ENCODE assay signal across 15 mouse cellular contexts in genomic region chr15:80095596-80095995, GRCm38 (mm10). TPM values are rescaled to one million over a fixed set of nuclear protein-coding genes. Genes with fewer than 3 reads are reported as not detected.
DNase-seq lines count a peak whose midpoint lies in the region; ATAC-seq and TF ChIP-seq lines count a peak whose summit lies in the region.
"Had no signal": no experiment of that assay in that cellular context is flagged by ENCODE, and none has a peak within 500 bp of the region (broad histone marks: within the 10 kb centered on the region; RNA-seq: fewer than 3 reads in every experiment).

No protein-coding gene starts in this region.

- H3K36me3 ChIP-seq in liver, embryonic 14.5 days (replicated peaks; ENCODE audit: control insufficient read depth, insufficient read depth, low read depth) = no peaks in the 10 kb centered on the region
- H3K36me3 ChIP-seq in liver, postnatal 0 days (replicated peaks; ENCODE audit: insufficient read depth, low read length) = no peaks in the 10 kb centered on the region
- H3K36me3 ChIP-seq in intestine, embryonic 14.5 days (ENCODE audit: control insufficient read depth, insufficient read depth, low read length) = no peaks in the 10 kb centered on the region
- no peaks in the 10 kb centered on the region for H3K36me3 ChIP-seq in stomach, postnatal 0 days (ENCODE audit: control insufficient read depth, insufficient read depth, low read length)
- no peaks in the 10 kb centered on the region for H3K36me3 ChIP-seq in thymus, adult 2 months (ENCODE audit: control insufficient read depth, insufficient read depth, low read length)
- H3K36me3 ChIP-seq: heart, embryonic 15.5 days; hindbrain, embryonic 13.5 days; lung, embryonic 15.5 days; midbrain, embryonic 15.5 days had no signal

- H3K27me3 ChIP-seq in liver, embryonic 14.5 days (ENCODE audit: control insufficient read depth, insufficient read depth, low read length) = no peaks in the 10 kb centered on the region; the same call in 1 of the 2 replicates
- H3K27me3 ChIP-seq in liver, postnatal 0 days (ENCODE audit: insufficient read depth, low read length) = peaks cover 14% of the 10 kb centered on the region
- peaks cover 27% of the 10 kb centered on the region for H3K27me3 ChIP-seq in intestine, embryonic 14.5 days (replicated peaks; ENCODE audit: control insufficient read depth, insufficient read depth, low read length)
- no peaks in the 10 kb centered on the region for H3K27me3 ChIP-seq in stomach, postnatal 0 days (ENCODE audit: control insufficient read depth, insufficient read depth, low read length)
- no peaks in the 10 kb centered on the region; the same call in 1 of the 2 replicates for H3K27me3 ChIP-seq in thymus, adult 2 months (ENCODE audit: control insufficient read depth, insufficient read depth, low read length)
- H3K27me3 ChIP-seq: midbrain, embryonic 15.5 days had no signal

- no peak overlapping the region; the same call in 1 of the 2 replicates for H3K9ac ChIP-seq in liver, embryonic 14.5 days (replicated peaks)
- no peak overlapping the region for H3K9ac ChIP-seq in liver, postnatal 0 days (replicated peaks)
- no peak overlapping the region for H3K9ac ChIP-seq in intestine, embryonic 14.5 days (ENCODE audit: low read length)
- no peak overlapping the region for H3K9ac ChIP-seq in stomach, postnatal 0 days (ENCODE audit: low read length)
- H3K9ac ChIP-seq: heart, embryonic 15.5 days; hindbrain, embryonic 13.5 days; lung, embryonic 15.5 days; midbrain, embryonic 15.5 days had no signal

- no peak for TF ChIP-seq POLR2A in thymus, adult 2 months (IDR thresholded peaks at IDR 0.05; ENCODE audit: control insufficient read depth, extremely low read depth, insufficient read depth, low read length, poor library complexity)

- WGBS in liver, embryonic 14.5 days (ENCODE audit: insufficient replicate concordance) = 62% methylated on average over 1 of the region's 1 CpGs
- WGBS in liver, postnatal 0 days (ENCODE audit: insufficient replicate concordance) = 85% methylated on average over 1 of the region's 1 CpGs
- WGBS in intestine, embryonic 14.5 days = 47% methylated on average over 1 of the region's 1 CpGs
- WGBS in stomach, postnatal 0 days = 40% methylated on average over 1 of the region's 1 CpGs
- WGBS in thymus, adult 2 months = 92% methylated on average over 1 of the region's 1 CpGs

- ATAC-seq in liver, embryonic 14.5 days (ENCODE audit: insufficient read depth) = no peak
- no peak for ATAC-seq in liver, postnatal 0 days
- ATAC-seq in intestine, embryonic 14.5 days (replicated peaks; ENCODE audit: low FRiP score, low TSS enrichment, low read depth) = peak; percentile 45
- ATAC-seq in stomach, postnatal 0 days (ENCODE audit: low FRiP score, low TSS enrichment) = peak; percentile 81
- ATAC-seq: midbrain, embryonic 15.5 days had no signal

- H3K27ac ChIP-seq in liver, embryonic 14.5 days = peak overlapping the region; percentile 91
- no peak overlapping the region for H3K27ac ChIP-seq in liver, postnatal 0 days (ENCODE audit: low read depth)
- no peak overlapping the region for H3K27ac ChIP-seq in intestine, embryonic 14.5 days (ENCODE audit: low read depth)
- H3K27ac ChIP-seq in stomach, postnatal 0 days (replicated peaks) = peak overlapping the region; percentile 88
- H3K27ac ChIP-seq in thymus, adult 2 months (ENCODE audit: control insufficient read depth, insufficient read depth, low read length) = no peak overlapping the region
- H3K27ac ChIP-seq: heart, embryonic 15.5 days; hindbrain, embryonic 13.5 days; lung, embryonic 15.5 days; midbrain, embryonic 15.5 days had no signal

- no peak for TF ChIP-seq EP300 in liver, embryonic 14.5 days (IDR thresholded peaks at IDR 0.05; ENCODE audit: low read depth)
- TF ChIP-seq EP300 in liver, postnatal 0 days (IDR thresholded peaks at IDR 0.05; ENCODE audit: low read depth) = no peak
- no peak for TF ChIP-seq EP300 in stomach, postnatal 0 days (optimal IDR thresholded peaks at IDR 0.05)

- H3K4me2 ChIP-seq in liver, embryonic 14.5 days (ENCODE audit: low read depth) = peak overlapping the region; percentile 69
- H3K4me2 ChIP-seq in liver, postnatal 0 days (ENCODE audit: low read depth, low read length) = no peak overlapping the region
- no peak overlapping the region for H3K4me2 ChIP-seq in intestine, embryonic 14.5 days (ENCODE audit: low read length)
- H3K4me2 ChIP-seq in stomach, postnatal 0 days (replicated peaks; ENCODE audit: low read depth) = no peak overlapping the region
- H3K4me2 ChIP-seq: heart, embryonic 15.5 days; hindbrain, embryonic 13.5 days; lung, embryonic 15.5 days; midbrain, embryonic 15.5 days had no signal

- no peaks in the 10 kb centered on the region for H3K9me3 ChIP-seq in liver, embryonic 14.5 days (ENCODE audit: control insufficient read depth, low read length)
- no peaks in the 10 kb centered on the region for H3K9me3 ChIP-seq in liver, postnatal 0 days (ENCODE audit: low read length)
- H3K9me3 ChIP-seq in intestine, embryonic 14.5 days (ENCODE audit: control insufficient read depth, low read length) = no peaks in the 10 kb centered on the region
- H3K9me3 ChIP-seq in stomach, postnatal 0 days (ENCODE audit: control insufficient read depth, low read length) = no peaks in the 10 kb centered on the region
- H3K9me3 ChIP-seq: heart, embryonic 15.5 days; hindbrain, embryonic 13.5 days; lung, embryonic 15.5 days; midbrain, embryonic 15.5 days had no signal

- no peak overlapping the region for H3K4me3 ChIP-seq in liver, embryonic 14.5 days (ENCODE audit: insufficient read depth in 1 of 2, low read depth in 2 of 2, low read length in 2 of 2)
- H3K4me3 ChIP-seq in liver, postnatal 0 days (ENCODE audit: low read depth, low read length) = no peak overlapping the region
- H3K4me3 ChIP-seq in intestine, embryonic 14.5 days (ENCODE audit: low read depth, low read length) = no peak overlapping the region
- no peak overlapping the region for H3K4me3 ChIP-seq in stomach, postnatal 0 days (ENCODE audit: low read depth, low read length)
- H3K4me3 ChIP-seq in thymus, adult 2 months (ENCODE audit: control insufficient read depth, insufficient read depth, low read length) = no peak overlapping the region
- H3K4me3 ChIP-seq: heart, embryonic 15.5 days; hindbrain, embryonic 13.5 days; lung, embryonic 15.5 days; midbrain, embryonic 15.5 days had no signal

- TF ChIP-seq CTCF in liver, embryonic 14.5 days (IDR thresholded peaks at IDR 0.05; ENCODE audit: low read depth) = no peak
- no peak for TF ChIP-seq CTCF in liver, postnatal 0 days (IDR thresholded peaks at IDR 0.05; ENCODE audit: low read depth)
- TF ChIP-seq CTCF in stomach, postnatal 0 days (IDR thresholded peaks at IDR 0.05; ENCODE audit: low read depth) = no peak
- no peak for TF ChIP-seq CTCF in thymus, adult 2 months (IDR thresholded peaks at IDR 0.05; ENCODE audit: borderline replicate concordance, control insufficient read depth, extremely low read depth, insufficient read depth, low read length, poor library complexity)

- H3K4me1 ChIP-seq in liver, embryonic 14.5 days (replicated peaks; ENCODE audit: control insufficient read depth in 2 of 2, insufficient read depth in 2 of 2, low read length in 1 of 2) = peaks cover 36 to 50% of the 10 kb centered on the region in 2 experiments
- H3K4me1 ChIP-seq in liver, postnatal 0 days (ENCODE audit: insufficient read depth) = peaks cover 28% of the 10 kb centered on the region
- peaks cover 22% of the 10 kb centered on the region; the same call in 1 of the 2 replicates for H3K4me1 ChIP-seq in intestine, embryonic 14.5 days (replicated peaks; ENCODE audit: control insufficient read depth, insufficient read depth, low read length)
- H3K4me1 ChIP-seq in stomach, postnatal 0 days (replicated peaks; ENCODE audit: control insufficient read depth, insufficient read depth) = peaks cover 11% of the 10 kb centered on the region; the same call in 1 of the 2 replicates
- H3K4me1 ChIP-seq in thymus, adult 2 months (replicated peaks; ENCODE audit: control insufficient read depth, insufficient read depth, low read length) = peaks cover 35% of the 10 kb centered on the region

- no peak for DNase-seq in liver, embryonic 14.5 days (ENCODE audit: low read depth in 3 of 3, low spot score in 3 of 3)
- DNase-seq in liver, postnatal 0 days = no peak
- DNase-seq in Muller cell, postnatal 12 days (ENCODE audit: inconsistent ontology term) = peak; percentile 29
- no peak for DNase-seq in intestine, embryonic 14.5 days (ENCODE audit: low spot score)
- DNase-seq in stomach, postnatal 0 days (ENCODE audit: low spot score) = peak; percentile 86
- DNase-seq in thymus, adult 2 months = no peak
- no peak for DNase-seq in thymus, postnatal 25 days
- DNase-seq: adrenal gland, postnatal 10 days; heart, adult 18-20 months; kidney, adult 8-10 months; spleen, adult 18-20 months had no signal

RNA-seq across cellular contexts. Expression of gene Rpl3, which starts 3.9 kb away (rescaled TPM):
- 530 and 765 TPM in 2 replicates for polyA plus RNA-seq in liver, embryonic 14.5 days (2012; rRNA removed)
- 774 and 804 TPM in 2 replicates for polyA plus RNA-seq in liver, embryonic 14.5 days (2014; fragmentation: Nextera tagmentation; extraction: Ambion mirVana)
- 394 and 407 TPM in 2 replicates for polyA plus RNA-seq in liver, postnatal 0 days (2015; fragmentation: Nextera tagmentation; extraction: Ambion mirVana)
- polyA plus RNA-seq in intestine, embryonic 14.5 days (2014; fragmentation: Nextera tagmentation; extraction: Ambion mirVana) = 1,482 and 1,532 TPM in 2 replicates
- 706 and 736 TPM in 2 replicates for polyA plus RNA-seq in stomach, postnatal 0 days (2015; fragmentation: Nextera tagmentation; extraction: Ambion mirVana)
- 627 and 715 TPM in 2 replicates for polyA plus RNA-seq in thymus, adult 2 months (2012; rRNA removed)

RNA-seq across cellular contexts. Expression of gene Syngr1, which starts 4.5 kb away (rescaled TPM):
- 10.4 and 12.0 TPM in 2 replicates for polyA plus RNA-seq in liver, embryonic 14.5 days (2012; rRNA removed)
- polyA plus RNA-seq in liver, embryonic 14.5 days (2014; fragmentation: Nextera tagmentation; extraction: Ambion mirVana) = 14.4 and 17.3 TPM in 2 replicates
- polyA plus RNA-seq in liver, postnatal 0 days (2015; fragmentation: Nextera tagmentation; extraction: Ambion mirVana) = 10.3 and 10.4 TPM in 2 replicates
- polyA plus RNA-seq in intestine, embryonic 14.5 days (2014; fragmentation: Nextera tagmentation; extraction: Ambion mirVana) = 20.7 and 24.3 TPM in 2 replicates
- 53.7 TPM in 2 replicates for polyA plus RNA-seq in stomach, postnatal 0 days (2015; fragmentation: Nextera tagmentation; extraction: Ambion mirVana)
- polyA plus RNA-seq in thymus, adult 2 months (2012; rRNA removed) = 91.8 and 121 TPM in 2 replicates

RNA-seq across cellular contexts. Expression of gene Tab1, which starts 37.3 kb away (rescaled TPM):
- polyA plus RNA-seq in liver, embryonic 14.5 days (2012; rRNA removed) = 11.2 and 11.9 TPM in 2 replicates
- polyA plus RNA-seq in liver, embryonic 14.5 days (2014; fragmentation: Nextera tagmentation; extraction: Ambion mirVana) = 9.4 and 10.8 TPM in 2 replicates
- 7.0 and 7.5 TPM in 2 replicates for polyA plus RNA-seq in liver, postnatal 0 days (2015; fragmentation: Nextera tagmentation; extraction: Ambion mirVana)
- 36.1 and 37.5 TPM in 2 replicates for polyA plus RNA-seq in intestine, embryonic 14.5 days (2014; fragmentation: Nextera tagmentation; extraction: Ambion mirVana)
- 16.3 and 16.5 TPM in 2 replicates for polyA plus RNA-seq in stomach, postnatal 0 days (2015; fragmentation: Nextera tagmentation; extraction: Ambion mirVana)
- polyA plus RNA-seq in thymus, adult 2 months (2012; rRNA removed) = 53.8 and 61.0 TPM in 2 replicates

Comparison
In these comparisons a context has a peak if more than half of its experiments do, and no peak if none do; other contexts are left out.
1. H3K27ac ChIP-seq: peak in liver, embryonic 14.5 days (single experiment) and stomach, postnatal 0 days (single experiment); none in liver, postnatal 0 days (single experiment), intestine, embryonic 14.5 days (single experiment) and thymus, adult 2 months (single experiment).
2. ATAC-seq: peak in intestine, embryonic 14.5 days (single experiment) and stomach, postnatal 0 days (single experiment); none in liver, embryonic 14.5 days (single experiment) and liver, postnatal 0 days (single experiment).
3. DNase-seq: peak in Muller cell, postnatal 12 days (single experiment) and stomach, postnatal 0 days (single experiment); none in liver, embryonic 14.5 days (0 of 3), liver, postnatal 0 days (single experiment), intestine, embryonic 14.5 days (single experiment), thymus, adult 2 months (single experiment) and thymus, postnatal 25 days (single experiment).